Mouse (Mus musculus): ENCODE measurements at regions not wholly inside any gene's neighbourhood (a gene's known extent, or its start where the extent isn't known, plus 50 kb on each side); places are given as distances from the start of the nearest gene placed in this dataset.

DNA sequence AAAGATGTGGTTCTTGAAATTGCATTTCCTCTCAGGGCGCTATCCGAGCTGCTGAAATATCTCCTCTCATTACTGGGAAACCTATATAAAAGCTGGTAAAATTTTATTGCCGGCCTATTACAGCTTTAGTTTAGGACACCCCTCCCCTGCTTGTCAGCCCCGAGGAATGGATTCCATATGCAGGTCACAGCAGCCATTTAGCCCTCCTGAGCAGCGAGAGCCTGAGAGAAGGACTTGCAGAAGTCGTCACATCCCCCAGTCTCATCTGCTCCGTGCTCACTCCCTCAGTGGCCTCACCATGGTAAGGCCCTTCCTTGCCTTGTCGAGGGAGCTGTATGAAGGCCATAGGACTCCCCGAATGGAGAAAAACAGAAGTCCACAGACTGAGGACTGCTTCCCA lies 90.7 kb upstream of the Sorcs3 start:
- TF ChIP-seq CTCF (IDR thresholded peaks at IDR 0.05; ENCODE audit: borderline replicate concordance, control insufficient read depth, extremely low read depth, insufficient read depth, low read length, poor library complexity) (no peak), POLR2A (IDR thresholded peaks at IDR 0.05; ENCODE audit: control insufficient read depth, extremely low read depth, insufficient read depth, low read length, poor library complexity) (no peak)
